8 mouse cellular contexts compared by ENCODE assay signal in the genomic region with DNA sequence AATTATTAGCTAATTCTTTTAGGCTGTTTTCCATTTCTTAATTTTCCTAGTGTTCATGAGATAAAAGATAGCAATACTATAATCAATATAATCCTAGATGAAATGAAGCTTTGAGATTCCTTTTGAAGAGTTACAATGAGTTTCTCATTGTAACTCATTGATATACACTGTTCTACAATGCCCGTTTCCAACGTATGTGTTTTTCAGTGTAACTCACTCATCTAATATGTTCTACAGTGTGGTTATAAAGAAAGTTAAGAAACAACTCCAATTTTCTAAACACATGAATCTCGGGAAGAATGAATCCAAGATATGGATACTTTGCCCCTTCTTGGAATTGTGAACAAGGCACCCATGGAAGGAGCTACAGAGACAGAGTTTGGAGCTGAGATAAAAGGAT. TPM values are rescaled to one million over a fixed set of nuclear protein-coding genes. Genes with fewer than 3 reads are reported as not detected.
DNase-seq lines count a peak whose midpoint lies in the region; ATAC-seq lines count a peak whose summit lies in the region.

No protein-coding gene starts in this region.

- no peaks in the 10 kb centered on the region for H3K4me1 ChIP-seq in forebrain, embryonic 13.5 days
- no peaks in the 10 kb centered on the region for H3K4me1 ChIP-seq in heart, embryonic 15.5 days (replicated peaks)

- no peaks in the 10 kb centered on the region for H3K27me3 ChIP-seq in forebrain, embryonic 13.5 days
- no peaks in the 10 kb centered on the region for H3K27me3 ChIP-seq in heart, embryonic 15.5 days

- no peak overlapping the region for H3K4me2 ChIP-seq in forebrain, embryonic 13.5 days
- H3K4me2 ChIP-seq in heart, embryonic 15.5 days, result no peak overlapping the region

- H3K9me3 ChIP-seq in forebrain, embryonic 13.5 days (replicated peaks), result peaks cover 3% of the 10 kb centered on the region
- 0 out of 2 replicates have a peak, but pooled peaks cover 3% of the 10 kb centered on the region for H3K9me3 ChIP-seq in heart, embryonic 15.5 days (replicated peaks)

- 80% methylated on average over 3 of the region's 3 CpGs for WGBS in forebrain, embryonic 13.5 days
- 74% methylated on average over 3 of the region's 3 CpGs for WGBS in heart, embryonic 15.5 days

- no peak overlapping the region for H3K9ac ChIP-seq in forebrain, embryonic 13.5 days
- no peak overlapping the region for H3K9ac ChIP-seq in heart, embryonic 15.5 days

- H3K4me3 ChIP-seq in forebrain, embryonic 13.5 days, result no peak overlapping the region
- H3K4me3 ChIP-seq in heart, embryonic 15.5 days, result no peak overlapping the region

- no peaks in the 10 kb centered on the region for H3K36me3 ChIP-seq in forebrain, embryonic 13.5 days (ENCODE audit: poor library complexity, severe bottlenecking)
- no peaks in the 10 kb centered on the region for H3K36me3 ChIP-seq in heart, embryonic 15.5 days

- no peak overlapping the region for H3K27ac ChIP-seq in forebrain, embryonic 13.5 days
- no peak overlapping the region for H3K27ac ChIP-seq in heart, embryonic 15.5 days

- DNase-seq in A20 (ENCODE audit: low read depth, low spot score) (peak; percentile 100), liver (peak; percentile 100)
- peak; percentile 99 for DNase-seq in kidney, postnatal 10 days
- peak; percentile 97 to 100 for DNase-seq in monocyte, adult 2 months (ENCODE audit: low read depth in 1 of 2, low spot score in 2 of 2)
- peak; percentile 100 for DNase-seq in spleen, postnatal 36 days (ENCODE audit: low spot score in 2 of 2)

- peak; percentile 100 for ATAC-seq in cerebellum, adult (ENCODE audit: insufficient number of reproducible peaks, low FRiP score, low TSS enrichment)
- peak; percentile 100 for ATAC-seq in forebrain, embryonic 13.5 days
- peak; percentile 100 for ATAC-seq in heart, embryonic 15.5 days (replicated peaks; ENCODE audit: insufficient number of reproducible peaks, insufficient read depth, low FRiP score, low read depth)

RNA-seq across cellular contexts. Expression of a gene that starts 35.5 kb away (rescaled TPM):
- 149 and 162 TPM in 2 replicates for polyA plus RNA-seq in forebrain, embryonic 13.5 days (2015; fragmentation: Nextera tagmentation; extraction: Ambion mirVana)
- polyA plus RNA-seq in heart, embryonic 15.5 days (2015; fragmentation: Nextera tagmentation; extraction: Ambion mirVana), result 7.5 and 8.2 TPM in 2 replicates

Comparison
In these comparisons a context has a peak if more than half of its experiments do, and no peak if none do; other contexts are left out.
1. RNA of a gene that starts 35.5 kb away (polyA plus RNA-seq): 149 to 162 TPM in forebrain, embryonic 13.5 days; 7.5 to 8.2 TPM in heart, embryonic 15.5 days; every median in the first group is over 10 times any median in the second.
2. Peak in every context shown above with its lines, with median percentiles within 50 percentile points of each other: DNase-seq and ATAC-seq.